In the genomic region with DNA sequence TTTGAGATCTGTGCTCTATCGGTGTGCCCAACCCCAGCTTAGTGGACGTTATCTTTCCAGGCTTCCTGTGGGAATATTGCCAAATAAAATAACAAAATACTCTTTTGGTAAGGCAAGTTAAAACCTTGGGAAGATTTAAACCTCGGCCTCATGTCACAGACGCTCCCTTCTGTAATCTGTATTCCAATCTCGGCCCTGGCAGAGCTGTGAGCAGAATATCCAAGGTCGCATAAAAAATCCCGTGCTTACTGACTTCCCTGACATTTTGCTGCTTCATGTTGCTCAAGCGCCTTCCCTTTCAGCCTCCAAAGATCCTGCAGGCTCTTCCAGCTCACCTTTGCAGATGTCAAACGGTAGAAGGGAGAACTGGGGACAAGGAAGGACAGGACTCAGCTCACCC, we compare ENCODE assay signal across 13 mouse cellular contexts.
DNase-seq lines count a peak whose midpoint lies in the region; ATAC-seq and TF ChIP-seq lines count a peak whose summit lies in the region.
"Had no signal": no experiment of that assay in that cellular context is flagged by ENCODE, and none has a peak within 500 bp of the region (broad histone marks: within the 10 kb centered on the region; RNA-seq: fewer than 3 reads in every experiment).

No protein-coding gene starts in this region.

- H3K4me1 ChIP-seq in heart, embryonic 10.5 days: peaks cover 62% of the 10 kb centered on the region
- H3K4me1 ChIP-seq in hindbrain, embryonic 16.5 days (ENCODE audit: control insufficient read depth, insufficient read depth, low read depth, low read length): peaks cover 42% of the 10 kb centered on the region

- DNase-seq in heart, embryonic 10.5 days (ENCODE audit: low spot score): no peak
- DNase-seq in heart, adult 8-10 months (ENCODE audit: low spot score): no peak
- DNase-seq in layer of hippocampus, adult 2 months (ENCODE audit: low spot score in 2 of 2): no peak
- DNase-seq in layer of hippocampus, adult 8-10 months (ENCODE audit: low spot score in 2 of 2): no peak
- DNase-seq in adrenal gland, postnatal 14 days: peak; percentile 57
- DNase-seq in urinary bladder, postnatal 14 days (ENCODE audit: low spot score): no peak
- DNase-seq in urinary bladder, postnatal 36 days (ENCODE audit: low spot score in 2 of 2): no peak
- DNase-seq: lung, postnatal 4 days had no signal

- no peak for ATAC-seq in hindbrain, embryonic 16.5 days
- ATAC-seq: intestine, embryonic 15.5 days had no signal

- H3K4me2 ChIP-seq in hindbrain, embryonic 16.5 days (ENCODE audit: low read length): no peak overlapping the region
- H3K4me2 ChIP-seq: embryonic facial prominence, embryonic 15.5 days; intestine, embryonic 15.5 days had no signal

- WGBS in heart, embryonic 10.5 days: 62% methylated on average over 9 of the region's 9 CpGs
- 60% methylated on average over 9 of the region's 9 CpGs for WGBS in hindbrain, embryonic 16.5 days

- H3K9ac ChIP-seq in hindbrain, embryonic 16.5 days (ENCODE audit: low read depth, low read length): no peak overlapping the region
- H3K9ac ChIP-seq: embryonic facial prominence, embryonic 15.5 days; intestine, embryonic 15.5 days; liver, embryonic 14.5 days had no signal

- H3K36me3 ChIP-seq in heart, embryonic 10.5 days: 0 out of 2 replicates have a peak, but pooled peaks cover 5% of the 10 kb centered on the region
- H3K36me3 ChIP-seq in hindbrain, embryonic 16.5 days (ENCODE audit: control insufficient read depth, insufficient read depth, low read length): no peaks in the 10 kb centered on the region
- H3K36me3 ChIP-seq: embryonic facial prominence, embryonic 15.5 days; intestine, embryonic 15.5 days had no signal

- TF ChIP-seq CTCF in layer of hippocampus, adult 2 months (conservative IDR thresholded peaks at IDR 0.05): no peak

- H3K27ac ChIP-seq in heart, embryonic 10.5 days: peak overlapping the region; percentile 87
- 0 out of 2 replicates have a peak overlapping the region, but pooled peaks have one; percentile 2 for H3K27ac ChIP-seq in layer of hippocampus, adult 2 months
- 0 out of 2 replicates have a peak overlapping the region, but pooled peaks have one; percentile 29 for H3K27ac ChIP-seq in hindbrain, embryonic 16.5 days (ENCODE audit: low read depth, low read length)
- H3K27ac ChIP-seq: embryonic facial prominence, embryonic 15.5 days; intestine, embryonic 15.5 days; liver, embryonic 14.5 days had no signal

- no peaks in the 10 kb centered on the region for H3K9me3 ChIP-seq in heart, embryonic 10.5 days
- H3K9me3 ChIP-seq in hindbrain, embryonic 16.5 days (ENCODE audit: control insufficient read depth, low read length): no peaks in the 10 kb centered on the region
- H3K9me3 ChIP-seq: embryonic facial prominence, embryonic 15.5 days; intestine, embryonic 15.5 days had no signal

- no peaks in the 10 kb centered on the region for H3K27me3 ChIP-seq in heart, embryonic 10.5 days (ENCODE audit: insufficient read depth, poor library complexity, severe bottlenecking)
- no peaks in the 10 kb centered on the region for H3K27me3 ChIP-seq in hindbrain, embryonic 16.5 days (replicated peaks; ENCODE audit: control insufficient read depth, insufficient read depth, low read length)
- H3K27me3 ChIP-seq: embryonic facial prominence, embryonic 15.5 days; intestine, embryonic 15.5 days had no signal

- H3K4me3 ChIP-seq in heart, embryonic 10.5 days: no peak overlapping the region
- H3K4me3 ChIP-seq in layer of hippocampus, adult 2 months: no peak overlapping the region
- no peak overlapping the region for H3K4me3 ChIP-seq in hindbrain, embryonic 16.5 days (ENCODE audit: low read length)
- H3K4me3 ChIP-seq: embryonic facial prominence, embryonic 15.5 days; intestine, embryonic 15.5 days; myocyte had no signal

Comparison
In these comparisons a context has a peak if more than half of its experiments do, and no peak if none do; other contexts are left out.
1. H3K27ac ChIP-seq: peak in every context shown above with its lines; median percentile 87 in heart, embryonic 10.5 days; 29 in hindbrain, embryonic 16.5 days; 2 in layer of hippocampus, adult 2 months.